Mouse (Mus musculus) C2C12 (cell line): ENCODE results near the gene Ccl17. TPM values are rescaled to one million over a fixed set of nuclear protein-coding genes. Genes with fewer than 3 reads are reported as not detected.
"Not testable (repeated sequence)": the region's sequence is repeated elsewhere in the genome, so short reads cannot be mapped to it uniquely, and the experiment has no call there.

ENCODE experiments used
- H3K27me3 ChIP-seq: one replicate; pipeline ENCODE4 v1.6.1; 2011; ENCODE audit not compliant: control insufficient read depth, insufficient read depth, insufficient read length
- H3K36me3 ChIP-seq: one replicate; pipeline ENCODE4 v1.6.1; 2011; ENCODE audit not compliant: control insufficient read depth, insufficient read depth
- H3K4me3 ChIP-seq: one replicate; pipeline ENCODE4 v1.5.1; 2011; ENCODE audit warnings: mild to moderate bottlenecking, control low read depth; ENCODE audit not compliant: poor library complexity, insufficient read depth, severe bottlenecking
- H3K79me2 ChIP-seq: one replicate; pipeline ENCODE4 v1.6.1; 2011; ENCODE audit not compliant: control insufficient read depth, insufficient read depth
- H3K79me3 ChIP-seq: one replicate; pipeline ENCODE4 v1.6.1; 2011; ENCODE audit warnings: low read depth, control low read depth
- H3ac ChIP-seq: one replicate; pipeline ENCODE3; 2011; ENCODE audit warnings: low read depth; ENCODE audit not compliant: control insufficient read depth, insufficient read length
- CEBPB ChIP-seq: IDR thresholded peaks from one replicate; pipeline ENCODE4 v1.6.1; 2011; ENCODE audit warnings: low read depth, mild to moderate bottlenecking, control low read depth, moderate library complexity
- CTCF ChIP-seq: IDR thresholded peaks from one replicate; pipeline ENCODE4 v1.5.1; 2011; ENCODE audit not compliant: control insufficient read depth, insufficient read depth, insufficient read length
- FOSL1 ChIP-seq: IDR thresholded peaks from one replicate; pipeline ENCODE4 v1.8.0; 2011; ENCODE audit warnings: mild to moderate bottlenecking, low read length; ENCODE audit not compliant: poor library complexity, insufficient read depth, severe bottlenecking
- MAX ChIP-seq: IDR thresholded peaks from one replicate; pipeline ENCODE4 v1.6.1; 2011; ENCODE audit warnings: mild to moderate bottlenecking, control low read depth
- MYOD1 ChIP-seq: IDR thresholded peaks from one replicate; pipeline ENCODE4 v1.6.1; 2011; ENCODE audit warnings: low read depth; ENCODE audit not compliant: control insufficient read depth, insufficient read length
- MYOG ChIP-seq: IDR thresholded peaks from one replicate; pipeline ENCODE4 v1.6.1; 2011; ENCODE audit not compliant: control insufficient read depth, insufficient read length; ENCODE audit errors: extremely low read depth
- USF1 ChIP-seq: IDR thresholded peaks from one replicate; pipeline ENCODE4 v1.6.1; 2011; ENCODE audit warnings: low read depth, mild to moderate bottlenecking, control low read depth, moderate library complexity
- polyA plus RNA-seq: library from polyadenylated mRNA; unstranded; fragments of >200 nt; fragmentation: generic; extraction: Trizol; gene quantifications from one replicate; pipeline ENCODE4 v1.2.1, GENCODE M21; 2012; ENCODE audit warnings: missing spikeins

Gene Ccl17
- polyA plus RNA-seq, 1 experiment = 0.55 TPM

GRCm38 (mm10) chr8:94836456-94837240, 26.4 kb downstream of the Ccl17 start:
- Histone ChIP-seq H3K79me3 (peaks cover 46% of the 10 kb centered on the region), H3K27me3 (no peaks in the 10 kb centered on the region), H3K79me2 (peaks cover 67% of the 10 kb centered on the region), H3ac (peak overlapping the region; percentile 67), H3K4me3 (peak overlapping the region; percentile 84), H3K36me3 (peaks cover 16% of the 10 kb centered on the region)
- no peak for TF ChIP-seq MAX
- no peak for TF ChIP-seq FOSL1
- TF ChIP-seq USF1 = no peak
- peak; percentile 45 for TF ChIP-seq CEBPB

GRCm38 (mm10) chr8:94837662-94838574, 27.7 kb downstream of the Ccl17 start, which contains the start of the genes Coq9 and Ciapin1:
Gene Coq9 (plus strand): TSS chr8:94838321.
Gene Ciapin1 (minus strand): TSS chr8:94838358.
- Histone ChIP-seq H3K79me2 (peaks cover 55% of the 10 kb centered on the region), H3K27me3 (no peaks in the 10 kb centered on the region), H3ac (peak within 1 kb of the TSS; percentile 87), H3K4me3 (peak within 1 kb of the TSS; percentile 84), H3K79me3 (peaks cover 37% of the 10 kb centered on the region), H3K36me3 (peaks cover 4% of the 10 kb centered on the region)
- TF ChIP-seq MAX = peak; percentile 57
- no peak for TF ChIP-seq CTCF

GRCm38 (mm10) chr8:94838600-94838999, 28.3 kb downstream of the Ccl17 start:
- peak overlapping the region; percentile 87 for H3ac ChIP-seq
- H3K36me3 ChIP-seq = no peaks in the 10 kb centered on the region
- TF ChIP-seq CEBPB (peak; percentile 23), MYOG (no peak), FOSL1 (no peak), USF1 (no peak), MAX (no peak), MYOD1 (no peak)

GRCm38 (mm10) chr8:94841183-94841582, 30.9 kb downstream of the Ccl17 start:
- peaks cover 22% of the 10 kb centered on the region for H3K79me2 ChIP-seq
- H3ac ChIP-seq = no peak overlapping the region
- no peak for TF ChIP-seq MYOD1
- no peak for TF ChIP-seq MYOG
- no peak for TF ChIP-seq CTCF
- TF ChIP-seq MAX = no peak
- TF ChIP-seq USF1 = no peak
- no peak for TF ChIP-seq FOSL1
- TF ChIP-seq CEBPB = no peak
- peaks cover 17% of the 10 kb centered on the region for H3K79me3 ChIP-seq
- H3K27me3 ChIP-seq = no peaks in the 10 kb centered on the region
- peaks cover 12% of the 10 kb centered on the region for H3K36me3 ChIP-seq
- no peak overlapping the region for H3K4me3 ChIP-seq

More at GRCm38 (mm10) chr8:94838600-94838999, 28.3 kb downstream of the Ccl17 start:
- Histone ChIP-seq H3K4me3 (peak overlapping the region; percentile 84), H3K79me2 (peaks cover 48% of the 10 kb centered on the region), H3K79me3 (peaks cover 30% of the 10 kb centered on the region), H3K27me3 (no peaks in the 10 kb centered on the region)

- Histone ChIP-seq H3ac (no peak overlapping the region), H3K4me3 (no peak overlapping the region), H3K79me3 (no peaks in the 10 kb centered on the region), H3K27me3 (no peaks in the 10 kb centered on the region), H3K36me3 (peaks cover 11% of the 10 kb centered on the region), H3K79me2 (no peaks in the 10 kb centered on the region)
- TF ChIP-seq CTCF (no peak), FOSL1 (no peak), MYOD1 (no peak), CEBPB (no peak), USF1 (no peak), MYOG (no peak), MAX (no peak)
Observed at GRCm38 (mm10) chr8:94850049-94850448, 39.8 kb downstream of the Ccl17 start.

- H3K79me3 ChIP-seq = peaks cover 14% of the 10 kb centered on the region
- not testable (repeated sequence) for H3K4me3 ChIP-seq, H3K27me3 ChIP-seq, H3ac ChIP-seq
- H3K79me2 ChIP-seq = peaks cover 24% of the 10 kb centered on the region
- peaks cover 11% of the 10 kb centered on the region for H3K36me3 ChIP-seq
Observed at GRCm38 (mm10) chr8:94854761-94855160, 44.5 kb downstream of the Ccl17 start.
